Mouse (Mus musculus): ENCODE data around the gene Cdc37. TPM values are rescaled to one million over a fixed set of nuclear protein-coding genes. Genes with fewer than 3 reads are reported as not detected.

The Cdc37 gene
- polyA plus RNA-seq, 1 experiment, result 158 TPM

- TF ChIP-seq POLR2A (IDR thresholded peaks at IDR 0.05; ENCODE audit: extremely low read depth, insufficient read depth, low read length) (no peak), CTCF (IDR thresholded peaks at IDR 0.05; ENCODE audit: extremely low read depth, insufficient read depth, low read length) (no peak)
- Histone ChIP-seq H3K27ac (ENCODE audit: insufficient read depth, low read length) (no peak overlapping the region), H3K4me3 (ENCODE audit: insufficient read depth, low read length) (no peak overlapping the region), H3K4me1 (ENCODE audit: control insufficient read depth, insufficient read depth, low read length) (peaks cover under 1% of the 10 kb centered on the region; the same call in 1 of the 2 replicates)
These were observed 7.9 kb downstream of the Cdc37 start for GRCm38 (mm10) chr9:21141922-21142321.

DNA sequence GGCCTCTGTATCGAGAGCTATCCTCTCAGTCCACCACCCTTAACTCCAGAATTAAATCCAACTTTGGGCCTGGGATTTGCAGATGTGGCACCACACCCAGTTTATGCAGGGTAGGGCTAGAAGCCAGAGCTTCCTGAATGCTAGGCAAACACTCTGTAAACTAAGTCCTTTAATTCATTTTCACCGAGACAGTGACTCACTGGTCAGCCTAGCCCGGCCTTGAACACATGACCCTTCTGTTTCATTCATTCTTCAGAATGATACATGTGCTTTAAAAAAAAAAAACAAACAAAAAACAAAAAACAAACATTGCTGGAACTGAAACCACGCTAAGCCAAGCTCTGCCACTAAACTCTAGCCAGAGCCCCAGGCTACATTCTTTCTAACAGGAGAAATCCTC, 11.4 kb downstream of the Cdc37 start:
- no peak overlapping the region for H3K27ac ChIP-seq (ENCODE audit: insufficient read depth, low read length)
- no peaks in the 10 kb centered on the region for H3K4me1 ChIP-seq (ENCODE audit: control insufficient read depth, insufficient read depth, low read length)
- H3K4me3 ChIP-seq (ENCODE audit: insufficient read depth, low read length), result no peak overlapping the region
- TF ChIP-seq POLR2A (IDR thresholded peaks at IDR 0.05; ENCODE audit: extremely low read depth, insufficient read depth, low read length) (no peak), CTCF (IDR thresholded peaks at IDR 0.05; ENCODE audit: extremely low read depth, insufficient read depth, low read length) (no peak)

GRCm38 (mm10) chr9:21137229-21137628, 12.6 kb downstream of the Cdc37 start:
- H3K4me1 ChIP-seq (ENCODE audit: control insufficient read depth, insufficient read depth, low read length), result no peaks in the 10 kb centered on the region
- TF ChIP-seq CTCF (IDR thresholded peaks at IDR 0.05; ENCODE audit: extremely low read depth, insufficient read depth, low read length), result peak; percentile 60
- TF ChIP-seq POLR2A (IDR thresholded peaks at IDR 0.05; ENCODE audit: extremely low read depth, insufficient read depth, low read length), result no peak
- no peak overlapping the region for H3K27ac ChIP-seq (ENCODE audit: insufficient read depth, low read length)
- no peak overlapping the region for H3K4me3 ChIP-seq (ENCODE audit: insufficient read depth, low read length)

DNA sequence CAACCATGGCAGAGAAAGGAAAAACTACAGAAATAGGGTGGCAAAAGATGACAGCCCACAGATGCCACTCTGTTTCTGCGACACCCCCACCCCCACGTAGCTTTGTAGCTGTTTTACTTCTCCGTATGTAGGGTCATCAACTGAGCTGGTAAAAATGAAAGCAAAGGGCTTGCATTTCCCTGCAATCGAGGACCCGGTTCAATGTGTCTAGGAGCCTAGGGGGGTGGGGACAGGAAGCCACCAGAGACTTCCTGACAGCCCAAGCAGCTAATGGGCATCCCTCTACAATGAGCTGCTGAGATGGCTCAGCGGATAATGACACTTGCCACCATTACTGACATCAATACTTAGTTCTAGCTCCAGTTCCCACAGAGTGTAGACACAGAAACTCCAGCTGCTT, 13.4 kb downstream of the Cdc37 start:
- Histone ChIP-seq H3K4me3 (ENCODE audit: insufficient read depth, low read length) (no peak overlapping the region), H3K4me1 (ENCODE audit: control insufficient read depth, insufficient read depth, low read length) (no peaks in the 10 kb centered on the region), H3K27ac (ENCODE audit: insufficient read depth, low read length) (no peak overlapping the region)
- TF ChIP-seq CTCF (IDR thresholded peaks at IDR 0.05; ENCODE audit: extremely low read depth, insufficient read depth, low read length) (no peak), POLR2A (IDR thresholded peaks at IDR 0.05; ENCODE audit: extremely low read depth, insufficient read depth, low read length) (no peak)

- TF ChIP-seq CTCF (IDR thresholded peaks at IDR 0.05; ENCODE audit: extremely low read depth, insufficient read depth, low read length) (no peak), POLR2A (IDR thresholded peaks at IDR 0.05; ENCODE audit: extremely low read depth, insufficient read depth, low read length) (no peak)
- Histone ChIP-seq H3K4me3 (ENCODE audit: insufficient read depth, low read length) (no peak overlapping the region), H3K4me1 (ENCODE audit: control insufficient read depth, insufficient read depth, low read length) (no peaks in the 10 kb centered on the region), H3K27ac (ENCODE audit: insufficient read depth, low read length) (no peak overlapping the region)
These were observed 13.8 kb downstream of the Cdc37 start for GRCm38 (mm10) chr9:21135941-21136381.

DNA sequence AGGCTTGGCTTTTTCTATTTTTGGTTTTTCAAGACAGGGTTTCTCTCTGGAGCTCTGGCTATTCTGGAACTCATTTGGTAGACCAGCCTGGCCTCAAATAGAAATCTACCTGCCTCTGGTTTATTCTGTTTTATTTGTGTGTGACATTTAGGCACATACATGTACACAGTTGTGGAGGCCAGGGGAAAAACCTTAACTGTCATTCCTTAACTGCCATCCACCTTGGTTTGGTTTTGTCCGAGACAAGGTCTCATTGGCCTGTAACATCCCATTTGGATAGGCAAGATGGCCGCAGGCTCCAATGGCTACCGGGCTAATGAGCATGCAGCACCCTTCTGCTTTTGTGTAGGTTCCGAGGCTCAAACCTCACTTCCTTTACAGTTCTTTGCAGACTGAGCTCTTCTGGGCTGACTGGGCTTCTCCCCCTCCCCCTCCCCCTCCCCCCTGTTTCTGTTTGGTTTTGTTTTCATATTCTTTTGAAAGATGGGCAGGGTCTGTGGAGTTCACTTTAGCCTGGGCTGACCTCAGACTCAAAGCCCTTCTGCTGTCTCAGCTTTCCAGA, 14.4 kb downstream of the Cdc37 start:
- H3K4me3 ChIP-seq (ENCODE audit: insufficient read depth, low read length), result no peak overlapping the region
- H3K4me1 ChIP-seq (ENCODE audit: control insufficient read depth, insufficient read depth, low read length), result no peaks in the 10 kb centered on the region
- H3K27ac ChIP-seq (ENCODE audit: insufficient read depth, low read length), result no peak overlapping the region
- TF ChIP-seq POLR2A (IDR thresholded peaks at IDR 0.05; ENCODE audit: extremely low read depth, insufficient read depth, low read length) (no peak), CTCF (IDR thresholded peaks at IDR 0.05; ENCODE audit: extremely low read depth, insufficient read depth, low read length) (no peak)

DNA sequence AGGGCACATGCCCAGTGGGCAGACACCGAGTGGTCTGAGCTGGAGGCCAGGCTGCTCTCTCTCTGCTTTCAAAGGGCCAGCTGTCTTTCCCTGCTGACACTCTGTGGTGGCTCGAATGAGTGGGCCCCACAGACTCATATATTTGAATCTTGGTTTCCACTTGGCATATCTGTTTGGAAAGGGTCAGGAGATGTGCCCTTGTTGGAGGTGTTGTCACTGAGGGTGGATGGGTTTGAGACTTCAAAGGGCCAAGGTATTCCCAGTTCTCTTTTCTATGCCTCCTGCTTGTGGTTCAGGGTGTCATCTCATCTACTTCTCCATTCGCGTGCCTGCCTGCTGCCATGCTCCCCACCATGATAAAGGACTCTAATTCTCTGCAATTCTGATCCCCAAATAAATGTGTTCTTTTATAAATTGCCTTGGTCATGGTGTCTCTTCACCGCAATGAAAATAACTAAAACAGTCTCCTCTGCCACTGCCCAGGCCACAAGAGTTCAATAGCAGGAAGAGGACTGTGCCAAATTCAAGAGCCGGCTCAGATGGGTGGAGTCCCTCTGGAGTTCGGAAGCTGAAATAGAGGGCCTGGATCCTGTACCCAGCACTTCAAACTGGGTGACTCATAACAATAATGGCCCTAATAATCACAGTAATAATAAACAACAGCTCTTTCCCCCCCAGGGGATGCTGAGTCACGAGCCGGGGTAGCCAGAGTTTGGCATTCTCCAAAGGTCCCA, 15.0 kb downstream of the Cdc37 start:
- Histone ChIP-seq H3K27ac (ENCODE audit: insufficient read depth, low read length) (no peak overlapping the region), H3K4me1 (ENCODE audit: control insufficient read depth, insufficient read depth, low read length) (no peaks in the 10 kb centered on the region), H3K4me3 (ENCODE audit: insufficient read depth, low read length) (no peak overlapping the region)
- TF ChIP-seq POLR2A (IDR thresholded peaks at IDR 0.05; ENCODE audit: extremely low read depth, insufficient read depth, low read length), result no peak
- no peak for TF ChIP-seq CTCF (IDR thresholded peaks at IDR 0.05; ENCODE audit: extremely low read depth, insufficient read depth, low read length)

DNA sequence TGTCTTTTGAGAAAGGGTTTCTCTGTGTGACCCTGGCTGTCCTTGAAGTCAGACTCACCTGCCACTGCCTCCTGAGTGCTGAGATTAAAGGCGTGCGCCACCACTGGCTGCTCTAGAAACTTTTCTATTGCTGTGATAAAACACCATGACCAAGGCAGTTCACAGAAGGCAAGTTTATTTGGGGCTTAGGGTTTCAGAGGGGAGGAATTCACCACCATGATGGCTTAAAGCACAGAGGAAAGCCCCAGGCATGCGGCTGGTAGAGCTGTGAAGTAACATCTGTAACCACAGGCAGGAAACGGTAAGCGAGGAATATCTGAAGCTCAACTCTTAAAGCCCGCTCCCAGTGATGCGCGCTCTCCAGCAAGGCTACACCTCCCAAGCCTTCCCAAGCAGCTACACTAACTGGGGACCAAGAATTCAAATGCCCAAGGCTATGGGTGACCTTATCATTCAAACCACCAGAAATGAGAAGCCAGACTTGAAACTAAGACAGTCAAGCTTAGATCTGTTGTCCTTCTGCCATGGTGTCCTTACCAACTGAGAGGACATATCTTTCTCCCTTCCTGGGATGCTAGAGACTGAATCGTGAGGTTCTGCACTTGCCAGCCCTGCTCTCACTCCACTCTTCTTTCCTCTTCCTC, 16.6 kb downstream of the Cdc37 start:
- TF ChIP-seq POLR2A (IDR thresholded peaks at IDR 0.05; ENCODE audit: extremely low read depth, insufficient read depth, low read length) (no peak), CTCF (IDR thresholded peaks at IDR 0.05; ENCODE audit: extremely low read depth, insufficient read depth, low read length) (no peak)
- Histone ChIP-seq H3K4me3 (ENCODE audit: insufficient read depth, low read length) (no peak overlapping the region), H3K27ac (ENCODE audit: insufficient read depth, low read length) (no peak overlapping the region), H3K4me1 (ENCODE audit: control insufficient read depth, insufficient read depth, low read length) (no peaks in the 10 kb centered on the region)

- TF ChIP-seq POLR2A (IDR thresholded peaks at IDR 0.05; ENCODE audit: extremely low read depth, insufficient read depth, low read length) (no peak), CTCF (IDR thresholded peaks at IDR 0.05; ENCODE audit: extremely low read depth, insufficient read depth, low read length) (peak; percentile 34; the same call in 1 of the 2 replicates)
- no peak overlapping the region for H3K27ac ChIP-seq (ENCODE audit: insufficient read depth, low read length)
- H3K4me1 ChIP-seq (ENCODE audit: control insufficient read depth, insufficient read depth, low read length), result no peaks in the 10 kb centered on the region
- no peak overlapping the region for H3K4me3 ChIP-seq (ENCODE audit: insufficient read depth, low read length)
These were observed 17.5 kb downstream of the Cdc37 start for GRCm38 (mm10) chr9:21132102-21132775.
